Mouse (Mus musculus): ENCODE measurements around the gene Jarid2. TPM values are rescaled to one million over a fixed set of nuclear protein-coding genes. Genes with fewer than 3 reads are reported as not detected.
A peak's percentile ranks its signal among the peaks of the same experiment; 100 is the strongest.
"Not testable (repeated sequence)": the region's sequence is repeated elsewhere in the genome, so short reads cannot be mapped to it uniquely, and the experiment has no call there.

The Jarid2 gene
- polyA plus RNA-seq, 1 experiment from 2014 or later, result 34.5 TPM

DNA sequence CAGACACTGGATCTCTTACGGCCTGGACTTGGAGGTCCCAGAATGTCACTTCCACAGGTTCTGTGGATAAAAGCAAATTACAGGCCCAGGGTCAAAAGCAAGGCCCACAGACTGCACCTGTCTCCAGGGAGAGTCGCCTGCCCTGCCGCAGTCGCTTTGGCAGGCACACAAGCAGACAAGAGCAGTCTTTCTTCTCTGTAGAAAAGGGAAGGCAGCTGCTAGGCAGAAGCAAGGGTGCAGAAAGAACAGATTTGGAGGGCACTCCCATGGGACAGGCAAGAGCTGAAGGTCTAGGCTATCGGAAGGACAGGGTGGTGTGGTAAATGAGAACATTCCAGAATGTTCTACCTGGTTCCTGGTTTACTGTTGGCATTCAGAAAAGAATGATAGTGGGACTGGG lies 22.1 kb upstream of the Jarid2 start:
- DNase-seq (ENCODE audit: low spot score), result no peak
- WGBS, result 80% methylated on average over 5 of the region's 5 CpGs
- H3K36me3 ChIP-seq (ENCODE audit: control insufficient read depth, insufficient read depth, low read length), result no peaks in the 10 kb centered on the region
- no peak overlapping the region for H3K4me3 ChIP-seq (ENCODE audit: low read depth, low read length)
- H3K27me3 ChIP-seq (ENCODE audit: control insufficient read depth, insufficient read depth, low read length), result no peaks in the 10 kb centered on the region
- no peak overlapping the region for H3K27ac ChIP-seq (replicated peaks; ENCODE audit: low read depth, low read length)
- no peaks in the 10 kb centered on the region for H3K9me3 ChIP-seq (ENCODE audit: control insufficient read depth, low read length)
- H3K4me2 ChIP-seq (ENCODE audit: low read depth, severe bottlenecking), result no peak overlapping the region
- H3K4me1 ChIP-seq (ENCODE audit: control insufficient read depth, insufficient read depth, low read length), result peaks cover 6% of the 10 kb centered on the region; the same call in 1 of the 2 replicates
- no peak overlapping the region for H3K9ac ChIP-seq (ENCODE audit: low read length)
- ATAC-seq (ENCODE audit: insufficient number of reproducible peaks, low FRiP score, low TSS enrichment, low read depth), result no peak

DNA sequence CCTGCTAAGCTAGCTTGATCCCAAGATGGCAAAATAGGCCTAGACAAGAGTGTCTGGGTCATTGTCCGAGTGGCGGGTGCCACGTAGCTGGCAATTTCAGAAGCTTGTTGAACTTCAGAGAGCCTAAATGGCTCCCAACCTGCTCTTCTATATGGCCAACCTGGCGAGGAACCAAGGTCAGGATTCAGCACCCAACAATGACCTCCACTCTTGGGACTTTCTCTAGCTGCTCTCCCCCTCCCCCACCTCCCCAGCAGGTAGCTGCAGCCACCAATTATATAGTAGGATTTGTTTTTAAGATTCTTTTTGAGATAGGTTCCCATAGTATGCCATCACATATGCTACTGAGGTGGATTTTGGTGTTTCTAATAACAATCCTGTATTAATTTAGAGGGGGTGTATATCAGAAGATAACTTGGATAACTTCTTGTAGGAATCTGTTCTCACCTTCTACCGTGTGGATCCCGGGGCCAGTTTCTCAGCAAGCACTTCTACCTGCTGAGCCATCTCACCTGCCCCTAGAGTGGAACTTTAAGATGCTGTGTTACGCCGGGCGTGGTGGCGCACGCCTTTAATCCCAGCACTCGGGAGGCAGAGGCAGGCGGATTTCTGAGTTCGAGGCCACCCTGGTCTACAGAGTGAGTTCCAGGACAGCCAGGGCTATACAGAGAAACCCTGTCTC lies 20.8 kb upstream of the Jarid2 start:
- H3K4me3 ChIP-seq (ENCODE audit: low read depth, low read length), result no peak overlapping the region
- H3K27ac ChIP-seq (replicated peaks; ENCODE audit: low read depth, low read length), result no peak overlapping the region
- no peak for ATAC-seq (ENCODE audit: insufficient number of reproducible peaks, low FRiP score, low TSS enrichment, low read depth)
- peaks cover 6% of the 10 kb centered on the region; the same call in 1 of the 2 replicates for H3K4me1 ChIP-seq (ENCODE audit: control insufficient read depth, insufficient read depth, low read length)
- no peaks in the 10 kb centered on the region for H3K27me3 ChIP-seq (ENCODE audit: control insufficient read depth, insufficient read depth, low read length)
- WGBS, result 92% methylated on average over 14 of the region's 14 CpGs
- no peaks in the 10 kb centered on the region for H3K9me3 ChIP-seq (ENCODE audit: control insufficient read depth, low read length)
- no peak overlapping the region for H3K9ac ChIP-seq (ENCODE audit: low read length)
- DNase-seq (ENCODE audit: low spot score), result no peak
- H3K36me3 ChIP-seq (ENCODE audit: control insufficient read depth, insufficient read depth, low read length), result no peaks in the 10 kb centered on the region
- no peak overlapping the region for H3K4me2 ChIP-seq (ENCODE audit: low read depth, severe bottlenecking)

DNA sequence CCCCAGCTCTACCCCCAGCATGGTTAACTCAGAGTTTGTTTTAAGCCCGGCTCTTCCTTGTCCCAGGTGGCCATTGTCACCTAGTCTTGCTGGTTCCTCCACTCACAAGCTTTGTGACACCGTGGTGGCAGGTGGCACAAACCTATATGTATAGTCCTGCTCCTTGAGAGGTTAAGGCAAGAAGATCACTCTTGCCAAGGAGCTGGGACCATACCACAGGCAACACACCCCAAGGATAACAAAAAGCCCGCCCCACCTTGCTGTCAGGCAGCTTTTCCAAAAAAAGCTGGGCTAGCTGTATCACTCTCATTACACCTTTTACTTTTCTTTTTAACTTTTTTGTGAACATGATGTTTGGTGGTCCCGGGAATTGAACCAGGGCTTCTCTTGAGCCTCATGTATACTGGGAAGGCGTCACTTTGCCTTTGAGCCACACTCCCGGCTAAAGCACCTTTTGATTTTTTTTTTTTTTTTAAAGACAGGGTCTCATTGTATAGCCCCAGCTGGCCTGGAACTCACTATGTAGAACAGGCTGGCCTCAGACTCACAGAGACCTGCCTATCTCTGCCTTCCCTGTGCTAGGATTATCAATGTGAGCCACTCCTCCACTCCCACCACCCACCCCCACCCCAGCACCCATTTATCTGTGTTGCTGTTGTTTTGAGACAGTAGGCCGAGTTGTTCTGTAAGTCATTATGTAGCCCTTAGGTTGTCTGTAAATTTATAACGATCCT lies 19.4 kb upstream of the Jarid2 start:
- WGBS, result 64% methylated on average over 8 of the region's 8 CpGs
- Histone ChIP-seq H3K9ac (ENCODE audit: low read length) (no peak overlapping the region), H3K4me1 (ENCODE audit: control insufficient read depth, insufficient read depth, low read length) (peaks cover 6% of the 10 kb centered on the region; the same call in 1 of the 2 replicates), H3K4me3 (ENCODE audit: low read depth, low read length) (no peak overlapping the region), H3K27me3 (ENCODE audit: control insufficient read depth, insufficient read depth, low read length) (no peaks in the 10 kb centered on the region), H3K9me3 (ENCODE audit: control insufficient read depth, low read length) (no peaks in the 10 kb centered on the region), H3K36me3 (ENCODE audit: control insufficient read depth, insufficient read depth, low read length) (no peaks in the 10 kb centered on the region), H3K27ac (replicated peaks; ENCODE audit: low read depth, low read length) (no peak overlapping the region), H3K4me2 (ENCODE audit: low read depth, severe bottlenecking) (no peak overlapping the region)
- DNase-seq (ENCODE audit: low spot score), result no peak
- ATAC-seq (ENCODE audit: insufficient number of reproducible peaks, low FRiP score, low TSS enrichment, low read depth), result no peak

DNA sequence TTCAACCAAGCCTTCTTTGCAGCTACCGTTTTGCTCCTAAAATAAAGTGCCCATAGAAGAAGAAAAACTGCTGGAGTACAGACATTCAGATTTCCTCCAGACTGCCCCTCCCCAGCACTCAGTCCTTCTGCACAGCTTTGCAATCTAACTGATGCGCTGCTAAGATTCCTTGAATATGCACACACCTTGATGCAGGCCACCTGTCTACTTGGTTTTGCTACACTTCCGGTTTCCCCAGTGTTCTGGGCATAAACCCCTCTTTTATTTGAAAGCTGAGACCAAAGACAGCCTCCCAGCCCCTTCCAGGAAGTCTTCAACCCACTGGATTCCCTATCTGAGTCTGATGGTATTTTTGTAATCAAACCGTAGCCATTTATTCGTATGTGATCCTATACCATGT lies 18.2 kb upstream of the Jarid2 start:
- H3K27ac ChIP-seq (replicated peaks; ENCODE audit: low read depth, low read length), result no peak overlapping the region
- whole genome bisulfite sequencing, result 57% methylated on average over 5 of the region's 5 CpGs
- H3K4me2 ChIP-seq (ENCODE audit: low read depth, severe bottlenecking), result no peak overlapping the region

DNA sequence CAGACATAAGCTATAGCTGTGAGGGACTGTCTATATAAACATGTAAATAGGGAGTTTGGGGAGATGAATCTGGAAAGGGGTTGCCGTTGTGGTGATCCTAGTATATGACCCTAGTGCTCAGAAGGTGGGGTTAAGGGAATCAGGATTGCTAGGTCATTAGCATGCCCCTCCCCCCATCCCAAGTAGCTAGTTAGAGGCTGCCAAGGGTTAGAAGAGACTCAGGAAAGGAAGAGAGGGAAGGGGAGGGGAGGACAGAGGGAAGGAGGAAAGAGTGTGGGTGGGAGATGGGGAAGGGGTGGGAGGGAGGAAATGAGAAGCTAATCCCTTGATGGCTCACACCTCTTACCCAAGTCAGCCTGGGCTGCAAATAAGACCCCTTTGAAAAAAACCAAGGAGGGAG lies 17.4 kb upstream of the Jarid2 start:
- peaks cover 6% of the 10 kb centered on the region; the same call in 1 of the 2 replicates for H3K4me1 ChIP-seq (ENCODE audit: control insufficient read depth, insufficient read depth, low read length)
- H3K27me3 ChIP-seq (ENCODE audit: control insufficient read depth, insufficient read depth, low read length), result no peaks in the 10 kb centered on the region
- WGBS, result 14% methylated on average over 1 of the region's 1 CpGs
- ATAC-seq (ENCODE audit: insufficient number of reproducible peaks, low FRiP score, low TSS enrichment, low read depth) (no peak), DNase-seq (ENCODE audit: low spot score) (no peak)
- no peaks in the 10 kb centered on the region for H3K9me3 ChIP-seq (ENCODE audit: control insufficient read depth, low read length)
- H3K4me3 ChIP-seq (ENCODE audit: low read depth, low read length), result no peak overlapping the region
- H3K27ac ChIP-seq (replicated peaks; ENCODE audit: low read depth, low read length), result no peak overlapping the region
- H3K9ac ChIP-seq (ENCODE audit: low read length), result no peak overlapping the region
- no peak overlapping the region for H3K4me2 ChIP-seq (ENCODE audit: low read depth, severe bottlenecking)
- no peaks in the 10 kb centered on the region for H3K36me3 ChIP-seq (ENCODE audit: control insufficient read depth, insufficient read depth, low read length)

More for the DNA sequence above, 18.2 kb upstream of the Jarid2 start:
- Histone ChIP-seq H3K27me3 (ENCODE audit: control insufficient read depth, insufficient read depth, low read length) (no peaks in the 10 kb centered on the region), H3K9ac (ENCODE audit: low read length) (no peak overlapping the region), H3K36me3 (ENCODE audit: control insufficient read depth, insufficient read depth, low read length) (no peaks in the 10 kb centered on the region), H3K9me3 (ENCODE audit: control insufficient read depth, low read length) (no peaks in the 10 kb centered on the region), H3K4me1 (ENCODE audit: control insufficient read depth, insufficient read depth, low read length) (peaks cover 6% of the 10 kb centered on the region; the same call in 1 of the 2 replicates), H3K4me3 (ENCODE audit: low read depth, low read length) (no peak overlapping the region)
- DNase-seq (ENCODE audit: low spot score) (no peak), ATAC-seq (ENCODE audit: insufficient number of reproducible peaks, low FRiP score, low TSS enrichment, low read depth) (no peak)

DNA sequence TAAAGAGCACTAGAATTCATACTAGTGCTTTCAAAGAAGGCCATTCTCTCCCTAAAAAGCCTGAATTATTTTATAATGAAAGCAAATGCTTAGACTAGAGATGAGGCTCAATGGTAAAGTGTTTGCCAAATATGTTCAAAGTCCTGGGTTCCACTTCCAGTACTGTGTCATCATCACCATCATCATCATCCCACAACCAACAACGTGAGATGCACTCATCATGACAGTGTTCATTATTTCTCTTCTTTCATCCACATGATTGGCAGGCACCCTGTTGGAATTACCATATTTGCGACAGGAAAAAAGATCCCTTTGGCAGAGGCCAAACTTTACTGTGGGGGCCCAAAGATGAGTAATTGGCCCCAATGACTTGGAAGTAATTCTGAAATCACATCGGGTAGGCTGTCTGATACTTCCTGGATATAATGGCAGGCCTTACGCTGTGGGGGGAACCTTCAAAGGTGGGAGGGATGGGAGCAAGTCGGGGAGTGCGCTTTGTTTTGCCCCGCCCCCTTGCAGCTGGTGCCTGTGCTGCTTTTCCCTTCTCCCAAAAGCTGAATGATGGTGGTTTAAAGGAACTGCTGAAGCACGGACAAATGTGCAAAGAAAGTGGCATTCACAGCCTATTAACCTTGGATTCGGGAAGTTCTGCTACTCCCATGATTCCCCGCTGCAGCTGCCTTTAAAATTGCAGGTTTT lies 13.9 kb upstream of the Jarid2 start:
- no peaks in the 10 kb centered on the region for H3K36me3 ChIP-seq (ENCODE audit: control insufficient read depth, insufficient read depth, low read length)
- ATAC-seq (ENCODE audit: insufficient number of reproducible peaks, low FRiP score, low TSS enrichment, low read depth) (no peak), DNase-seq (ENCODE audit: low spot score) (peak; percentile 35)
- no peaks in the 10 kb centered on the region for H3K9me3 ChIP-seq (ENCODE audit: control insufficient read depth, low read length)
- H3K27ac ChIP-seq (replicated peaks; ENCODE audit: low read depth, low read length), result no peak overlapping the region
- peaks cover 6% of the 10 kb centered on the region; the same call in 1 of the 2 replicates for H3K4me1 ChIP-seq (ENCODE audit: control insufficient read depth, insufficient read depth, low read length)
- H3K9ac ChIP-seq (ENCODE audit: low read length), result no peak overlapping the region
- H3K27me3 ChIP-seq (ENCODE audit: control insufficient read depth, insufficient read depth, low read length), result no peaks in the 10 kb centered on the region
- H3K4me2 ChIP-seq (ENCODE audit: low read depth, severe bottlenecking), result no peak overlapping the region
- WGBS, result 44% methylated on average over 10 of the region's 10 CpGs
- H3K4me3 ChIP-seq (ENCODE audit: low read depth, low read length), result no peak overlapping the region

DNA sequence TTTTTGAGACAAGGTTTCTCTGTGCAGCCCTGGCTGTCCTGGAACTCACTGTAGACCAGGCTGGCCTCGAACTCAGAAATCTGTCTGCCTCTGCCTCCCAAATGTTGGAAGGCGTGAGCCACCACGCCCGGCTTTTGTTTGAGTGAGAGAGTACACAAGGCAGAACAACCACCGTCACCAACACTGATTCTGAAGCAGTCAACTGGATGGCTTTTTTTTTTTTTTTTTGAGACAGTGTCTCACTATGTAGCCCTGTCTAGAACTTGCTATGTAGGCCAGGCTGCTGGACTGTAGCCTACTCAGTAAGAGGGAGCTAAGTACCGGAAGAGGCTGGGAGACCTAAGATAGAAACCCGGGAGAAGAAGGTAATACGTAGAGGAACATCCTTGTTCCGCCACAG lies 11.4 kb upstream of the Jarid2 start:
- DNase-seq (ENCODE audit: low spot score) (no peak), ATAC-seq (ENCODE audit: insufficient number of reproducible peaks, low FRiP score, low TSS enrichment, low read depth) (no peak)
- Histone ChIP-seq H3K4me2 (ENCODE audit: low read depth, severe bottlenecking) (no peak overlapping the region), H3K9ac (ENCODE audit: low read length) (no peak overlapping the region), H3K4me3 (ENCODE audit: low read depth, low read length) (no peak overlapping the region), H3K27me3 (ENCODE audit: control insufficient read depth, insufficient read depth, low read length) (no peaks in the 10 kb centered on the region), H3K27ac (replicated peaks; ENCODE audit: low read depth, low read length) (no peak overlapping the region), H3K4me1 (ENCODE audit: control insufficient read depth, insufficient read depth, low read length) (no peaks in the 10 kb centered on the region), H3K36me3 (ENCODE audit: control insufficient read depth, insufficient read depth, low read length) (no peaks in the 10 kb centered on the region), H3K9me3 (ENCODE audit: control insufficient read depth, low read length) (no peaks in the 10 kb centered on the region)
- whole genome bisulfite sequencing, result 94% methylated on average over 9 of the region's 9 CpGs

DNA sequence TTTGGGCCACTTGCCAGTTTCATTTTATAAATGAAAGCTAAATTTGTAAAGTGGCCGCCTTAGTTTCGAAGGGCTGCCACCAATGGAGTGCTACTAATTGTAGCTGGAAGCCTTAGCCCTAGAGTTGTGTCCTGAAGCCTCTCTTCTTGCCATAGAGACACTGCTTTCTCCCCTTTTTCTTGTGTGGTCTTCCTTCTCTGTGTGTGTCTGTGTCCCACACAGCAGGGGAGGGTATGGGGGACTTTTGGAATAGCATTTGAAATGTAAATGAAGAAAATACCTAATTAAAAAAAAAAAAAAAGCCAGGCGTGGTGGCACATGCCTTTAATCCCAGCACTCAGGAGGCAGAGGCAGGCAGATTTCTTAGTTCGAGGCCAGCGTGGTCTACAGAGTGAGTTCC lies 10.8 kb upstream of the Jarid2 start:
- not testable (repeated sequence) for DNase-seq (ENCODE audit: low spot score); H3K4me2 ChIP-seq (ENCODE audit: low read depth, severe bottlenecking); H3K27me3 ChIP-seq (ENCODE audit: control insufficient read depth, insufficient read depth, low read length); H3K36me3 ChIP-seq (ENCODE audit: control insufficient read depth, insufficient read depth, low read length); H3K9ac ChIP-seq (ENCODE audit: low read length); H3K27ac ChIP-seq (replicated peaks; ENCODE audit: low read depth, low read length); H3K9me3 ChIP-seq (ENCODE audit: control insufficient read depth, low read length); H3K4me1 ChIP-seq (ENCODE audit: control insufficient read depth, insufficient read depth, low read length); H3K4me3 ChIP-seq (ENCODE audit: low read depth, low read length); ATAC-seq (ENCODE audit: insufficient number of reproducible peaks, low FRiP score, low TSS enrichment, low read depth)
- 92% methylated on average over 5 of the region's 5 CpGs for WGBS

All from limb, embryonic 11.5 days (tissue).